Mouse (Mus musculus): ENCODE measurements at regions not wholly inside any gene's neighbourhood (a gene's known extent, or its start where the extent isn't known, plus 50 kb on each side); places are given as distances from the start of the nearest gene placed in this dataset.

GRCm38 (mm10) chr6:5553703-5554394 is 57.7 kb upstream of the Pdk4 start:
- H3K27me3 ChIP-seq: no peaks in the 10 kb centered on the region
- H3K4me3 ChIP-seq: no peak overlapping the region
- H3K4me1 ChIP-seq: no peaks in the 10 kb centered on the region
- no peaks in the 10 kb centered on the region for H3K36me3 ChIP-seq
- no peaks in the 10 kb centered on the region for H3K9me3 ChIP-seq
- H3K4me2 ChIP-seq: no peak overlapping the region
- WGBS: 61% methylated on average over 4 of the region's 4 CpGs
- no peak overlapping the region for H3K27ac ChIP-seq
- no peak overlapping the region for H3K9ac ChIP-seq
- no peak for ATAC-seq (ENCODE audit: insufficient number of reproducible peaks, insufficient read depth, low FRiP score, low TSS enrichment, low read depth)

- no peaks in the 10 kb centered on the region for H3K9me3 ChIP-seq
- H3K4me3 ChIP-seq: no peak overlapping the region
- H3K9ac ChIP-seq: no peak overlapping the region
- no peaks in the 10 kb centered on the region for H3K27me3 ChIP-seq
- WGBS: 84% methylated on average over 1 of the region's 1 CpGs
- no peaks in the 10 kb centered on the region for H3K36me3 ChIP-seq
- no peak overlapping the region for H3K27ac ChIP-seq
- ATAC-seq (ENCODE audit: insufficient number of reproducible peaks, insufficient read depth, low FRiP score, low TSS enrichment, low read depth): no peak
- no peak overlapping the region for H3K4me2 ChIP-seq
- no peaks in the 10 kb centered on the region for H3K4me1 ChIP-seq
Observed at GRCm38 (mm10) chr6:5550067-5550466, 54.0 kb upstream of the Pdk4 start.

Measured in embryonic facial prominence, embryonic 13.5 days (tissue).